Mouse (Mus musculus): ENCODE data around the gene Rhog. TPM values are rescaled to one million over a fixed set of nuclear protein-coding genes. Genes with fewer than 3 reads are reported as not detected.

Gene Rhog
- polyA plus RNA-seq, 1 experiment = 165 TPM

DNA sequence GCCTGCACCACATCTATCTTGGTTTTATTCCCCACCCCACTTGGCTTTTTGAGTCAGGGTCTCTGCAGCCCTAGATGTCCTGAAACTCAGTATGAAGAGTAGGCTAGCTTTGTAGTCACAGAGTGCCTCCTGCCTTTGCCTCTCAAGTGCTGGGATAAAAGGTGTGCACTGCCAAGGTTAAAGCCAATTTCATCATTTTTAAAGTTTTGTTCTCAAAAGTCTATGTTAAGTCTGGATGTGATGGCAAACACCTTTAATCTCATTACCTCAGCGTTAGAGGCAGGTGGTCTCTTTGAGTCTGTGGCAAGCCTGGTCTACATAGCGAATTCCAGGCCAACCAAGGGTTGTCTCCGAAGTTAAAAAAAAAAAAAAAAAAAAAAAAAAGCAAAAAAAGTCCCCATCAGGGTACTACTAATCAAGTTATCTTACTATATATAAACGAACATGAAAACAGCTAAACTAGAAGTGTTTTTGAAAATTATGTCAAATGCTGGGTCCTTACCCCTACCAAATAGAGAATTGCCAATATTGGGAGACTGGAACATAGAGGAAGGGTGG, 47.0 kb downstream of the Rhog start:
- no peak for DNase-seq (ENCODE audit: low read depth in 1 of 2, low spot score in 2 of 2)
- Histone ChIP-seq H3K36me3 (ENCODE audit: control insufficient read depth, insufficient read depth, low read length) (no peaks in the 10 kb centered on the region), H3K4me3 (ENCODE audit: extremely low read depth, insufficient read depth, insufficient read length) (peak overlapping the region; percentile 91; the same call in 1 of the 2 replicates), H3K4me1 (ENCODE audit: control insufficient read depth, insufficient read depth, insufficient read length) (peaks cover 4% of the 10 kb centered on the region; the same call in 1 of the 2 replicates), H3K27ac (ENCODE audit: insufficient read depth, low read length) (no peak overlapping the region), H3K27me3 (ENCODE audit: control insufficient read depth, insufficient read depth, low read length) (no peaks in the 10 kb centered on the region)
- no peak for TF ChIP-seq CTCF (IDR thresholded peaks at IDR 0.05; ENCODE audit: extremely low read depth, insufficient read depth, insufficient read length, insufficient replicate concordance)
- no peak for TF ChIP-seq POLR2A (IDR thresholded peaks at IDR 0.05; ENCODE audit: low read depth, low read length)
- 36% methylated on average over 4 of the region's 4 CpGs for WGBS

DNA sequence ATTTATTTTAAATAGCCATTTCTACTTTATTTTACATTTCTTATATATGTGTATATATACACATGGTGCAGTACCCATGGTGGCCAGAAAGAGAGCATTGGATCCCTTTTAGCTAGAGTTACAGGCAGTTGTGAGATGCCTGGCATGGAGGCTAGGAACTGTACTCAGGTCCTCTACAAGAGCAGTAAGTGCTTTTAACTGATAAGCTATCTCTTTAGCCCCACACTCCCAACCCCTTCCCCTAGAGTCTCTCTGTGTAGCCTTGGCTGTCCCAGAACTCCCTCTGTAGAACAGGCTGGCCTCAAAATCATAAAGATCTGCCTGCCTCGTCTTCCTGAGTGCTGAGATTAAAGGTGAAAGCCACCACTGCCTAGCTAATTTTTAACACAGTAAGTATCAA, 50.2 kb downstream of the Rhog start:
- peaks cover 4% of the 10 kb centered on the region; the same call in 1 of the 2 replicates for H3K4me1 ChIP-seq (ENCODE audit: control insufficient read depth, insufficient read depth, insufficient read length)
- WGBS = 77% methylated on average over 1 of the region's 1 CpGs

GRCm38 (mm10) chr7:102204296-102204857, 51.5 kb downstream of the Rhog start:
- no peak for DNase-seq (ENCODE audit: low read depth in 1 of 2, low spot score in 2 of 2)
- Histone ChIP-seq H3K27me3 (ENCODE audit: control insufficient read depth, insufficient read depth, low read length) (no peaks in the 10 kb centered on the region), H3K4me1 (ENCODE audit: control insufficient read depth, insufficient read depth, insufficient read length) (peaks cover 4% of the 10 kb centered on the region; the same call in 1 of the 2 replicates), H3K36me3 (ENCODE audit: control insufficient read depth, insufficient read depth, low read length) (no peaks in the 10 kb centered on the region), H3K4me3 (ENCODE audit: extremely low read depth, insufficient read depth, insufficient read length) (no peak overlapping the region), H3K27ac (ENCODE audit: insufficient read depth, low read length) (no peak overlapping the region; the same call in 1 of the 2 replicates)
- 76% methylated on average over 3 of the region's 3 CpGs for WGBS
- TF ChIP-seq CTCF (IDR thresholded peaks at IDR 0.05; ENCODE audit: extremely low read depth, insufficient read depth, insufficient read length, insufficient replicate concordance) = no peak
- TF ChIP-seq POLR2A (IDR thresholded peaks at IDR 0.05; ENCODE audit: low read depth, low read length) = no peak

More for the DNA sequence above, 50.2 kb downstream of the Rhog start:
- Histone ChIP-seq H3K36me3 (ENCODE audit: control insufficient read depth, insufficient read depth, low read length) (no peaks in the 10 kb centered on the region), H3K27me3 (ENCODE audit: control insufficient read depth, insufficient read depth, low read length) (no peaks in the 10 kb centered on the region), H3K4me3 (ENCODE audit: extremely low read depth, insufficient read depth, insufficient read length) (no peak overlapping the region), H3K27ac (ENCODE audit: insufficient read depth, low read length) (no peak overlapping the region)
- TF ChIP-seq POLR2A (IDR thresholded peaks at IDR 0.05; ENCODE audit: low read depth, low read length) (no peak), CTCF (IDR thresholded peaks at IDR 0.05; ENCODE audit: extremely low read depth, insufficient read depth, insufficient read length, insufficient replicate concordance) (no peak)
- no peak for DNase-seq (ENCODE audit: low read depth in 1 of 2, low spot score in 2 of 2)

DNA sequence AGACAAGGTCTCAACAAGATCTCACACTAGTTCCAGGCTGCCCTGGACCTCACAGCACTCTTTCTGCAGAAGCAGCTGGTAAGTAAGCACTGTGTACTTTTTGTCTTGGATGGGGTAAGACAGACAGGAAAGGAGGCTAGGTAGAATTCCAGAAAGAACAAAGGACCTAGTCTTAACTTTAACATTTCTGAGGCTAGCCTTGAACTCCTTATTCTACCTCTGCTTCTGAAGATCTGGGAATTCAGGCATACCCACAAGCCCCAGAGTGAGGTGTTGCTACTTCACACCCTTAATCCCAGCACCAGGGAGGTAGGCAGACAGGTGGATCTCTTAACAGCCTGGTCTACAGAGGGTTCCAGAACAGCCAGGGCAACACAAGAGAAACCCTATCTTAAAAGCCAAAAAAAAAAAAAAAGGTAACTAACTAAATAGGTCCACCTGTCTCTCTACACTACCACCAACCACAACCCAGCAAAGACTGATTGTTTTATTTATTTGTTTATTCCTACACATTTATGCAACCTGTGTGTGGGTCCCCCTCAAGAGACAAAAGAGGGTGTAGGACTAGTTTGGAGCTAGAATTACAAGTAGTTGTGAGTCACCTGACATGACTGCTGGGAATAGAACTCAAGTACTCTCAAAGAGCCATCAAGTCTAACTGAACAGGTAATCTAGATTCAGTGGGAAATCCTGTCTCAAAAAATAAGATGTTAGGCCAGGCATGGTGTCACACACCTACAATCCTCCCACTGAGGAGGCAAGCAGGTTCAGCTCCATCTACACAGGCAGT, 54.7 kb downstream of the Rhog start:
- Histone ChIP-seq H3K27me3 (ENCODE audit: control insufficient read depth, insufficient read depth, low read length) (no peaks in the 10 kb centered on the region), H3K27ac (ENCODE audit: insufficient read depth, low read length) (no peak overlapping the region), H3K4me1 (ENCODE audit: control insufficient read depth, insufficient read depth, insufficient read length) (no peaks in the 10 kb centered on the region; the same call in 1 of the 2 replicates), H3K4me3 (ENCODE audit: extremely low read depth, insufficient read depth, insufficient read length) (no peak overlapping the region), H3K36me3 (ENCODE audit: control insufficient read depth, insufficient read depth, low read length) (no peaks in the 10 kb centered on the region)
- no peak for DNase-seq (ENCODE audit: low read depth in 1 of 2, low spot score in 2 of 2)
- TF ChIP-seq POLR2A (IDR thresholded peaks at IDR 0.05; ENCODE audit: low read depth, low read length) (no peak), CTCF (IDR thresholded peaks at IDR 0.05; ENCODE audit: extremely low read depth, insufficient read depth, insufficient read length, insufficient replicate concordance) (no peak)

DNA sequence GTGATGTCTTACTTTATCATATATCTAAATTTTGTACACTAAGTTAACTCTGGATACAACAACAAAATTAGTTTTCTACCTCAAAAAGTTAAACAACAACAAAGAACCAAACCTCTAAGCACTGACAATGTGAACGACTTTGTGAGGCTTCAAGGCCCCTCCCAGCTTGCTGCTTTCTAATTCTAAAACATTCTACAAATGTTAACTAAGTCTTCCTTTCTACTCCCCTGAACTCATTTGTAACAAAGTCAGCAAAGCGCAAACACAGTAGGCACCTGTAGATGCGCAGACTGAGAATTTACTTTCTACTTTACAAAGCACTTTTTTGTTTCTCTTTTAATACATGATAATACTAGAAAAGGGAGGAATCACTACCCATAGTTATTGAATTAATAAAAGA, 55.3 kb downstream of the Rhog start:
- no peak for TF ChIP-seq POLR2A (IDR thresholded peaks at IDR 0.05; ENCODE audit: low read depth, low read length)
- no peak for TF ChIP-seq CTCF (IDR thresholded peaks at IDR 0.05; ENCODE audit: extremely low read depth, insufficient read depth, insufficient read length, insufficient replicate concordance)
- no peak overlapping the region for H3K27ac ChIP-seq (ENCODE audit: insufficient read depth, low read length)
- 81% methylated on average over 3 of the region's 3 CpGs for WGBS
- H3K27me3 ChIP-seq (ENCODE audit: control insufficient read depth, insufficient read depth, low read length) = no peaks in the 10 kb centered on the region
- no peaks in the 10 kb centered on the region for H3K36me3 ChIP-seq (ENCODE audit: control insufficient read depth, insufficient read depth, low read length)
- DNase-seq (ENCODE audit: low read depth in 1 of 2, low spot score in 2 of 2) = no peak
- H3K4me3 ChIP-seq (ENCODE audit: extremely low read depth, insufficient read depth, insufficient read length) = no peak overlapping the region
- H3K4me1 ChIP-seq (ENCODE audit: control insufficient read depth, insufficient read depth, insufficient read length) = no peaks in the 10 kb centered on the region; the same call in 1 of the 2 replicates

DNA sequence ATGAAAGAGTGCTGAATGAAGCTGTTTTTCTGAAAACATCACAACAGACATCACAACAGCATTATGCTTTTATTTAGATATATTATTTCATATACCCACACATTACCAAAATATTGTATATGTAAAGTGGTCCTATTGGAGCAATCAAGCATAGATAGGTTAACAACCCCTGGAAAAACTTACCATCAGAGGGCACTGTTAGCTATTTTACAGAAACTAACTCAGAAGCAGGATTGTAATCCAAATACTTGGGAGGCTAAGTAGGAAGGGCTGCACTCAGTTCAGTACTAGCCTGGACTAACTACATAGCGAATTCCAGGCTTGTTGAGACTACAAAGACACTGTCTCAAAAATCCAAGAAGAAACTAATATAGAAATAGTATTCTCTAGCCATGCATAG, 63.5 kb downstream of the Rhog start:
- Histone ChIP-seq H3K4me3 (ENCODE audit: extremely low read depth, insufficient read depth, insufficient read length) (no peak overlapping the region), H3K27ac (ENCODE audit: insufficient read depth, low read length) (no peak overlapping the region), H3K36me3 (ENCODE audit: control insufficient read depth, insufficient read depth, low read length) (peaks cover 10% of the 10 kb centered on the region), H3K27me3 (ENCODE audit: control insufficient read depth, insufficient read depth, low read length) (no peaks in the 10 kb centered on the region), H3K4me1 (ENCODE audit: control insufficient read depth, insufficient read depth, insufficient read length) (no peaks in the 10 kb centered on the region)
- WGBS = 100% methylated on average over 1 of the region's 1 CpGs
- DNase-seq (ENCODE audit: low read depth in 1 of 2, low spot score in 2 of 2) = no peak
- no peak for TF ChIP-seq POLR2A (IDR thresholded peaks at IDR 0.05; ENCODE audit: low read depth, low read length)
- no peak for TF ChIP-seq CTCF (IDR thresholded peaks at IDR 0.05; ENCODE audit: extremely low read depth, insufficient read depth, insufficient read length, insufficient replicate concordance)

Other genes starting within 250 kb of the Rhog start
- gene Il18bp, start 237.4 kb downstream of the Rhog start, polyA plus RNA-seq (2012; rRNA removed) = 24.5 and 27.4 TPM in 2 replicates
- gene Rnf121, start 190.6 kb downstream of the Rhog start, polyA plus RNA-seq (2012; rRNA removed) = 14.2 and 17.7 TPM in 2 replicates
- 18.3 and 21.5 TPM in 2 replicates for gene Xndc1, start 190.5 kb downstream of the Rhog start, polyA plus RNA-seq (2012; rRNA removed)
- 2.6 and 4.9 TPM in 2 replicates for gene Xntrpc, start 190.3 kb downstream of the Rhog start, polyA plus RNA-seq (2012; rRNA removed)
- gene Trpc2, start 172.9 kb downstream of the Rhog start, polyA plus RNA-seq (2012; rRNA removed) = 0.42 and 2.0 TPM in 2 replicates
- gene Art1, start 154.3 kb downstream of the Rhog start, polyA plus RNA-seq (2012; rRNA removed) = 0.13 and 0.15 TPM in 2 replicates
- 0.09 and 0.26 TPM in 2 replicates for gene Art5, start 146.6 kb downstream of the Rhog start, polyA plus RNA-seq (2012; rRNA removed)
- gene Chrna10, start 139.2 kb downstream of the Rhog start, polyA plus RNA-seq (2012; rRNA removed) = 0.04 and 0.18 TPM in 2 replicates
- 11.5 and 13.5 TPM in 2 replicates for gene Nup98, start 45.9 kb downstream of the Rhog start, polyA plus RNA-seq (2012; rRNA removed)
- gene Pgap2, start 45.8 kb downstream of the Rhog start, polyA plus RNA-seq (2012; rRNA removed) = 57.8 and 72.9 TPM in 2 replicates
- 49.3 and 57.8 TPM in 2 replicates for gene Stim1, start 11.8 kb upstream of the Rhog start, polyA plus RNA-seq (2012; rRNA removed)
- 10.5 and 11.9 TPM in 2 replicates for gene Rrm1, start 185.6 kb upstream of the Rhog start, polyA plus RNA-seq (2012; rRNA removed)
- gene Olfr543, start 225.6 kb upstream of the Rhog start, polyA plus RNA-seq (2012; rRNA removed) = not detected in 2 replicates
- not detected in 2 replicates for gene Olfr544, start 232.3 kb upstream of the Rhog start, polyA plus RNA-seq (2012; rRNA removed)
- not detected in 2 replicates for gene Olfr545, start 243.5 kb upstream of the Rhog start, polyA plus RNA-seq (2012; rRNA removed)